Mouse (Mus musculus) cerebellum, adult 2 months (tissue): ENCODE measurements around the gene Immp1l. TPM values are rescaled to one million over a fixed set of nuclear protein-coding genes. Genes with fewer than 3 reads are reported as not detected.

Experiments used
- DNase-seq, 2 experiments: peaks; one replicate each; pipeline ENCODE4 v3.0.0; 2021
- H3K27ac ChIP-seq: fragments of 200-500 bp; 2 replicates; pipeline ENCODE4 v1.5.1; 2012; ENCODE audit warnings: low read length, control low read depth, inconsistent platforms; ENCODE audit not compliant: insufficient read depth
- H3K27me3 ChIP-seq: fragments of 200-500 bp; 2 replicates; pipeline ENCODE4 v1.6.1; 2012; ENCODE audit warnings: inconsistent platforms, mild to moderate bottlenecking, low read length, moderate library complexity; ENCODE audit not compliant: control insufficient read depth, insufficient read depth
- H3K4me1 ChIP-seq: fragments of 200-500 bp; 2 replicates; pipeline ENCODE4 v1.6.1; 2011; ENCODE audit warnings: low read length; ENCODE audit not compliant: control insufficient read depth, insufficient read depth
- H3K4me3 ChIP-seq: fragments of 200-500 bp; replicated peaks from 2 replicates; pipeline ENCODE3; 2011; ENCODE audit warnings: mild to moderate bottlenecking, low read depth, low read length, control low read depth; ENCODE audit not compliant: insufficient read depth
- CTCF ChIP-seq: fragments of 200-500 bp; IDR thresholded peaks from 2 replicates; pipeline ENCODE4 v1.5.1; 2011; ENCODE audit warnings: low read depth, mild to moderate bottlenecking, control low read depth, low read length, moderate library complexity, borderline replicate concordance; ENCODE audit not compliant: insufficient read depth
- POLR2A ChIP-seq: fragments of 200-500 bp; IDR thresholded peaks from 2 replicates; pipeline ENCODE4 v1.6.1; 2011; ENCODE audit warnings: low read length, control low read depth, borderline replicate concordance; ENCODE audit not compliant: insufficient read depth
- WGBS: fragments of 180-500 bp; shearing (Covaris S2); methylation state at CpG from one replicate; pipeline ENCODE4 v1.1.7; 2018; 5-methylcytosine and 5-hydroxymethylcytosine counted together
- polyA plus RNA-seq: library from polyadenylated mRNA; depleted of rRNA; stranded (reverse); fragments of >200 nt; gene quantifications from 2 replicates; pipeline ENCODE4 v1.2.3, GENCODE M21; 2012

Immp1l gene
- polyA plus RNA-seq, 1 experiment, result 37.8 TPM

DNA sequence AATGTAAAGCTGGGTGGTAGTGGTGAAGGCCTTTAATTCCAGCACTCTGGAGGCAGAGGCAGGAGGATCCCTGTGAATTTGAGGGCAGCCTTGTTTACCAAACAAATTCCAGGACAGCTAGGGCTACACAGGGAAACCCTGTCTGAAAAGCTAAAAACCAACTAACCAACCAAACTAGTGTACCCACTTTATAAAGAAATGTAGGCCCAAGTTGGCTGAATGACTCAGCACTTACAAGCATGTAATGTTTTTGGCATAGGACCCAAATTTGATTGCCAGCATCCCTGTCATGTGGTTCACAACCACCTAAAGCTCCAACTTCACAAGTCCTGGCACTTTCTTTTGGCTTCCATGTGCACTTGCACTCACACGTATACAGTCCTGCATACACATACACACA is 12.2 kb downstream of the Immp1l start:
- H3K27ac ChIP-seq, result no peak overlapping the region
- no peak for DNase-seq
- no peaks in the 10 kb centered on the region for H3K27me3 ChIP-seq
- WGBS, result 75% methylated on average over 1 of the region's 1 CpGs
- no peak for TF ChIP-seq POLR2A
- no peak overlapping the region for H3K4me3 ChIP-seq
- no peaks in the 10 kb centered on the region; the same call in 1 of the 2 replicates for H3K4me1 ChIP-seq

DNA sequence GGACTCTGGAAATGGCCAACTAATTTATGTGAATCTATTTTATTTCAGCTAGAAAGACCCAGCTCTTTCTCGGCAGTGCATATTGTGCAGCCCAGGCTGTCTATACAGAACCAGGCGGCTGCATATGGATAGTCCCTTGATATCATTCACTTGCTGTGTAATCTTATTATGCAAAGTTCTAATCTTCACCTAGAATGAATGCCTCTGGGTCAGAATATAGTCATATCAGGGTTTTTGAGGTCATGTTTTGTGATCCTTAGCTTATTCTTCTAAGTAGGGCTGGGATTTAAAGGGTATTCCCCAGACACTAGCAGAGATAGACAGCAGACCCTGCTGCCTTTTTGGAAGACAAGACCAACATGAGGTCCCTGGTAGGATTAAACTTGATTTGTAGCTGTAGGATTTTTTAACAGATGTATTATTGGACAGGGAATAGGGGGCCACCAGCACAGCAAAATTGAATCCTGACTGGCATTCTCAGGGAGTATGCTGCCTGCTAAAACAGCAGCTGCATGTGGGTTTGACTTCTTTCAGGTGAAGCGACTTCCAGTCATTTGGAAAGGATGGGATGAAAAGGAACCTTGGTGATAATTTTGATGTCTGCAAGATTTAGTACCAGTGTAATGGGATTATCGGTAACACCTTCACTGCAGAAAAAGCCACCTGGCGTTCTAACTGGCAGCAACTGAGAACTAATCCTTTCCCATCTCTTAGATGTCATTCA is 13.3 kb downstream of the Immp1l start:
- TF ChIP-seq POLR2A, result no peak
- TF ChIP-seq CTCF, result no peak
- WGBS, result 68% methylated on average over 5 of the region's 5 CpGs
- no peaks in the 10 kb centered on the region for H3K27me3 ChIP-seq
- DNase-seq, result no peak
- H3K4me1 ChIP-seq, result no peaks in the 10 kb centered on the region; the same call in 1 of the 2 replicates
- H3K27ac ChIP-seq, result no peak overlapping the region
- H3K4me3 ChIP-seq, result no peak overlapping the region

DNA sequence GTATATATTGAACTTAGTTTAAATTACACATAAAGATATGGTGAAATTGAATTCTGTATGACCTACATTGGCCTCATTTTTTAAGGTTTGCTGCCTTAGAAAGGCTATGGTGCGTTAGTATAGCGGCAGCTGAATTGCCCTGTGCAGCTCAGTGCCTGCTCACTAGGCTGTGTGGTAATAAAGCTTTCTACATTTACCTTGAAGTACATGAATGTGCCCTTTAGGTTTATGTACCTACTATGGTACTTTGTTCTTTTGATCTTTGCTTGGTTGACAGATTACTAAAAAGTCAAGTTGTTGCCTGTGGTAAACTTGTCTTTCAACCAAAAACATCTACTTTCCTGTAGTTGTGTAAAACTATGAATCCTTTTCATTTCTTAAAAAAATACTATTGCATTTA is 45.7 kb downstream of the Immp1l start:
- H3K4me1 ChIP-seq, result no peaks in the 10 kb centered on the region
- TF ChIP-seq CTCF (no peak), POLR2A (no peak)
- no peak overlapping the region for H3K4me3 ChIP-seq
- H3K27ac ChIP-seq, result no peak overlapping the region
- 97% methylated on average over 2 of the region's 2 CpGs for WGBS
- no peak for DNase-seq
- H3K27me3 ChIP-seq, result no peaks in the 10 kb centered on the region

DNA sequence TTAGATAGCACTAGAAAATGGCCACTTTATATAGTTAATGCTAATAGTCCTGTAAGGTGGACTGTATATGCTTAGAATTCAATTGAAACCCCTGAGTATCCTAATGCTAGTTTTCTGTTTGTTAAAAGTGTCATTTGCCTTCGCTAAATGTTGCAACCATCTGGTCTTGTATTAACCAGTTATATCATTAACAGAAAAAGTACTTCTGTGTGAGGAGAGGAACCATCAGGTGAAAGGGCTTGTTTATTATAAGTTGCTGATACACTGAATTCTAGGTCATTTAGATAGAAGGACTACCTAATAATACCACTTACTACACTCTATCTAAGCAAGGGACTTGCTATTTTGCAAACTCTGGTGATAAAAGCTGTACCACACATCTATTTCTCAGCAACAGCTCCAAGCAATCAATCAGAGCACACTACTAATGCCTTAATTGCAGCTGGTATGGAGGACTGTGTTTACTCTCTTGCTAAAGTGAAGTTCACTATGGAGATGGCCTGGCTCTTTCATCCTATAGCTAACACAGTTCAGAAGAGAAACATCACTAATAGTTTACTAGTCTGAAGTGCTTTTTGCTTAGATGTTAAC is 47.0 kb downstream of the Immp1l start:
- 94% methylated on average over 1 of the region's 1 CpGs for WGBS
- Histone ChIP-seq H3K4me3 (no peak overlapping the region), H3K27me3 (no peaks in the 10 kb centered on the region), H3K4me1 (no peaks in the 10 kb centered on the region), H3K27ac (no peak overlapping the region)
- no peak for DNase-seq
- no peak for TF ChIP-seq CTCF
- TF ChIP-seq POLR2A, result no peak

DNA sequence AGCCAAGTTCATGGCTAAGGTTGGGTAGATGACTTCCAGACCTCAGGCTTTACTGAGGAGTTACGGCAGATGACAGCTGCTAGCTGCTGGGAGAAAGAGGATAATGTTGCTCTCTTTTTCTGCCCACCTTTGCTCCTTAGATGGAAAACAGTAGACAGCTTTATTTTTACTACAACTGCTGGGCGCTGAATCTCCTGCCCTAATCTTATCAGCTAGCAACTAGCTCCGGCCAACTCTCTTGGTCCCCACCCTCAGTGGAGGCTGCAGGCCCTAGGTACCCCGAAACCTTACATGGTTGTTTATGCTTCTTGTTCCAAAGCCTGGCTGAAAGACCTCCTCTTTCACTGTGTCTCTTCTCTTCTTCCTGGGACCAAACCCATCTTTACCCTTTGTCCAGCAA is 49.4 kb downstream of the Immp1l start:
- DNase-seq, result no peak
- TF ChIP-seq CTCF, result no peak
- no peak for TF ChIP-seq POLR2A
- no peaks in the 10 kb centered on the region for H3K27me3 ChIP-seq
- WGBS, result 97% methylated on average over 4 of the region's 4 CpGs
- H3K27ac ChIP-seq, result no peak overlapping the region
- H3K4me1 ChIP-seq, result no peaks in the 10 kb centered on the region
- no peak overlapping the region for H3K4me3 ChIP-seq

DNA sequence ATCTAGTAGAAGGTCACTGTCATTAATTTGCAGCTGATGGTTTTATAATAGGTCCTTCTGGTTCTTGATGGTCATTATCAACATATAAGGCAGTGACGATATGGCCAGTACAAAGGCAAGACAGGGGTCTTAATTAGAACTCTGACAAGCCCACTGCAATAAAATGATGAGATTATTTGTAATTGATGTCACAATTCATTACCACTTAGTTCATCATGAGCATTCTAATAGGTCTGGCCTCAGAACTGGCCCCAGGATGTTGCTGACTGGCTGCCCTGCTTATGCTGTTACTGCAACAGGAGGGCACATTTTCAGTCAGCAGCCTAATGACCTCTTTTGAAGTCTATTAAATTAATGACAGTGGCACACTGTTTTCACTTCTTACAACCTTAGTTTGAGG is 59.0 kb downstream of the Immp1l start:
- no peak overlapping the region for H3K4me3 ChIP-seq
- H3K27me3 ChIP-seq, result no peaks in the 10 kb centered on the region
- H3K4me1 ChIP-seq, result no peaks in the 10 kb centered on the region
- TF ChIP-seq POLR2A (no peak), CTCF (no peak)
- no peak overlapping the region for H3K27ac ChIP-seq
- 64% methylated on average over 1 of the region's 1 CpGs for WGBS
- DNase-seq, result no peak

DNA sequence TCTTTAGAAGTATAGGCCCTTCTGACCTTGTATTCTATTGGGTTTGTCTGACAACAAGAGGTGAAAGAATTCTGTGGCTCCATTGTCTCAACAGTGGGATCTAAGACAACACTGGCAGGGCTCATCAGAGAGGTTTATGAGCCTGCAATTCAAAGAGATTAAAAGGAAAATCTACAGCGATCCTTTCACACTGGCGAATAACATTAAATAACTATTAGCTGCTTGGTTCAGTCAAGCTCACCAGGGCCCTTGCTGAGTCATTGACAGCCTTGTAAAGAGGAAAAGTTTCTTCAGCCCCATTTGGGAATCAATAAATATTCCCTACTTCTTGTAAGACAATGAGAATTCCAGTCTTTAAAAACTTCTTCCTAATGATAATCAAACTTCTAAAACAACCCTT is 69.5 kb downstream of the Immp1l start:
- 26% methylated on average over 2 of the region's 2 CpGs for WGBS

DNA sequence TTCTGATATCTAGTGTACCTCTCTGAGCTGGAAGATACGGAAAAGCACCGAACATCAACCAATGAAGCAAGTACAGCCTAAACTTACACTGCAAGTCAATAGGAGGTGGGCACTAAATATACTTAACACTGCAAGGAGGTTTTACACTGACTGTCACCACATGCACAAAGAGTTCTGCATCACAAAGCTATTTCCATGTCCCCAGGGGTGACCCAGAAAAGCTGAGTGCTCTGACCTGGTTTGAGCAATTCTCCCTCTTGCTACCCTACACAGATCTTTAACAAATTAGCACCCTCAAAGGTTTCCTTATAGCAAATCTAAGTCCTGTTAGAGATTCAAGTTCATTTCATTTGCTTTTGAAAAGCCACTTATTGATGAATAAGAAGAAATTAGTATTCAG is 73.6 kb downstream of the Immp1l start:
- WGBS, result 92% methylated on average over 2 of the region's 2 CpGs
- DNase-seq, result peak in 1 of 2 experiments; percentile 34
- H3K4me1 ChIP-seq, result peaks cover 8% of the 10 kb centered on the region; the same call in 1 of the 2 replicates
- H3K4me3 ChIP-seq, result no peak overlapping the region
- no peak overlapping the region for H3K27ac ChIP-seq
- H3K27me3 ChIP-seq, result no peaks in the 10 kb centered on the region
- TF ChIP-seq POLR2A (no peak), CTCF (no peak)

More for the DNA sequence above, 69.5 kb downstream of the Immp1l start:
- H3K27ac ChIP-seq, result no peak overlapping the region
- no peak for TF ChIP-seq CTCF
- no peak for TF ChIP-seq POLR2A
- peaks cover 6% of the 10 kb centered on the region; the same call in 1 of the 2 replicates for H3K4me1 ChIP-seq
- H3K27me3 ChIP-seq, result no peaks in the 10 kb centered on the region
- H3K4me3 ChIP-seq, result no peak overlapping the region
- DNase-seq, result no peak
